ENCODE assay signal across 23 mouse cellular contexts in genomic region chr10:117005707-117006464, GRCm38 (mm10). TPM values are rescaled to one million over a fixed set of nuclear protein-coding genes. Genes with fewer than 3 reads are reported as not detected.
"Had no signal": no experiment of that assay in that cellular context is flagged by ENCODE, and none has a peak within 500 bp of the region (broad histone marks: within the 10 kb centered on the region; RNA-seq: fewer than 3 reads in every experiment).

No protein-coding gene starts in this region.

- H3K36me3 ChIP-seq: limb, embryonic 13.5 days; midbrain, embryonic 12.5 days; neural tube, embryonic 13.5 days; stomach, embryonic 15.5 days had no signal

- DNase-seq: kidney, postnatal 36 days; left cerebral cortex, postnatal 4 days; lung, adult 18-20 months; right cerebral cortex, postnatal 14 days; thymus, adult 2 months; thymus, postnatal 25 days had no signal

- ATAC-seq: midbrain, embryonic 16.5 days had no signal

- H3K27ac ChIP-seq: layer of hippocampus, adult 2 months; limb, embryonic 13.5 days; liver, embryonic 14.5 days; midbrain, embryonic 12.5 days; neural tube, embryonic 13.5 days; stomach, embryonic 15.5 days had no signal

- H3K4me3 ChIP-seq: layer of hippocampus, adult 2 months; limb, embryonic 13.5 days; midbrain, embryonic 12.5 days; neural tube, embryonic 13.5 days; stomach, embryonic 15.5 days had no signal

- H3K27me3 ChIP-seq: limb, embryonic 13.5 days; midbrain, embryonic 12.5 days; neural tube, embryonic 13.5 days; stomach, embryonic 15.5 days had no signal

- H3K4me2 ChIP-seq: limb, embryonic 13.5 days; midbrain, embryonic 12.5 days; neural tube, embryonic 13.5 days; stomach, embryonic 15.5 days had no signal

- H3K9me3 ChIP-seq: limb, embryonic 13.5 days; midbrain, embryonic 12.5 days; neural tube, embryonic 13.5 days; stomach, embryonic 15.5 days had no signal

- H3K9ac ChIP-seq: limb, embryonic 13.5 days; liver, embryonic 14.5 days; midbrain, embryonic 12.5 days; neural tube, embryonic 13.5 days; stomach, embryonic 15.5 days had no signal

- H3K4me1 ChIP-seq: midbrain, embryonic 12.5 days; stomach, embryonic 15.5 days had no signal

RNA-seq across cellular contexts. Expression of gene Best3, which starts 19.8 kb away (rescaled TPM):
- total RNA-seq: liver, adult 2 months; megakaryocyte progenitor cell, adult 5-6 weeks had no signal
- polyA plus RNA-seq: liver, adult 2 months; liver, embryonic 14.5 days; neural tube, embryonic 13.5 days had no signal

RNA-seq across cellular contexts. Expression of gene Gm10271, which starts 33.5 kb away (rescaled TPM):
- total RNA-seq: layer of hippocampus, adult 2 months; layer of hippocampus, postnatal 14 days; left cerebral cortex, adult 18-20 months; left cerebral cortex, postnatal 10 days; left cerebral cortex, postnatal 4 days; liver, adult 2 months; megakaryocyte progenitor cell, adult 5-6 weeks had no signal
- polyA plus RNA-seq: intestine, embryonic 14.5 days; limb, embryonic 13.5 days; liver, adult 2 months; liver, embryonic 14.5 days; lung, embryonic 16.5 days; midbrain, embryonic 12.5 days; midbrain, embryonic 16.5 days; neural tube, embryonic 13.5 days; spleen, adult 2 months; stomach, embryonic 15.5 days; testis, adult 2 months; thymus, adult 2 months; urinary bladder, adult 2 months had no signal

RNA-seq across cellular contexts. Expression of gene Lrrc10, which starts 39.3 kb away (rescaled TPM):
- total RNA-seq: left cerebral cortex, adult 18-20 months; left cerebral cortex, postnatal 4 days; liver, adult 2 months; megakaryocyte progenitor cell, adult 5-6 weeks had no signal
- polyA plus RNA-seq: intestine, embryonic 14.5 days; limb, embryonic 13.5 days; liver, adult 2 months; liver, embryonic 14.5 days; midbrain, embryonic 12.5 days; midbrain, embryonic 16.5 days; neural tube, embryonic 13.5 days; spleen, adult 2 months; stomach, embryonic 15.5 days had no signal
